Mouse (Mus musculus) spleen, postnatal 14 days (tissue): ENCODE results near the gene Rps6ka2.
"Not testable (repeated sequence)": the region's sequence is repeated elsewhere in the genome, so short reads cannot be mapped to it uniquely, and the experiment has no call there.

ENCODE experiments used
- DNase-seq, 2 experiments: peaks; one replicate each; pipeline ENCODE4 v3.0.0; 2021 to 2022; ENCODE audit warnings: low spot score in 2 of 2

The Rps6ka2 gene

GRCm38 (mm10) chr17:7170304-7171295 is 685 bp downstream of the Rps6ka2 start:
- DNase-seq = peak in 1 of 2 experiments; percentile 4

DNA sequence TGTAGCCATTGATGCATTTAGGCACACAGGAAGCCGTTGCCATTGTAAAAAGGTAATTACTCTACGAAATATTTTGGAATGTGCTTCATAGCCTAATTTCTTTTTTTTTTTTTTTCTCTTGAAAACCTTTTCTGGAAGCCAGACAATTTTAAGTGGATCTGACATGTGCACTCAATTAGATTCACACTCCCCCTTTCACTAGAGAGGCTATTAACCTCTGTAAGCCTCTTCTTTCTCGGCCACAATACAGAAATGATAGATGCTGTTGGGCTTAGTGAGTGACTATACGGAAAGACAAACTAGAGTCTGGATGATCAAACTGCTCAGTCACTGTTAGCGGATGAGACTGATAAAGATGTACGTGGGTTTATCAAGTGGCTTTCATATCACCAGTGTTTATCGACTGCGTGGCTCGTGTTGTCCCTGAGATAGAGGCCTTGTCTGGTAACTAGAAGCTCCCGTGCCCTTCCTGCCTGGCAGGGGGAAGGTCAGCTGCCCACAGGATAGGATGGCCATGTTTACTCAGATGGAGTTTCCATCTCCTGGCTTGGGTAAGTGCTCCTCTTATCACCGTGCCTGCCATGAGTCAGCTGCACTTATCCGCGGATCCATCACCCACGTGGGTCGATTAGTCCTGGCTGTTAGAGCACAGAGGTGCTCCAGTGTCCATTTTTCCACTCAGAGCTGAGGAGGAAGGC is 3.6 kb downstream of the Rps6ka2 start:
- DNase-seq = no peak

DNA sequence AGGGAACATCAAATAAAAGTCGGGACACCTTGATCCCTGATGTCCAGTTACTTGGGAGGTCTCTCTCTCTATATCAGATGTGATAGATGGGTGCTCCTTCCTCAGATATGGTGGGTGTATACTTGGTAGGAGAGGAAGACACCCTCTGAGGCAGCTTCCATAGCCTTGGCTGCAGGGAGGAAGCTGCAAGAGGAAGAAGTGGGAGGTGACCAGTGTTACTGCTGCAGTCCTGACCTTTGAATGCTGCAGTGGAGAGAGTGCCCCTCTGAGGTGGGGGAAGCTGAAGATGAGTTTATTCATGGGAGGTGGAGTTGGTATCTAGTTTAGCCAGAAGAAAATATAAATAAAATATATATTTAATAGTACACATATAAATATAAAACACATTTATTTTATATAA is 5.4 kb downstream of the Rps6ka2 start:
- no peak for DNase-seq

DNA sequence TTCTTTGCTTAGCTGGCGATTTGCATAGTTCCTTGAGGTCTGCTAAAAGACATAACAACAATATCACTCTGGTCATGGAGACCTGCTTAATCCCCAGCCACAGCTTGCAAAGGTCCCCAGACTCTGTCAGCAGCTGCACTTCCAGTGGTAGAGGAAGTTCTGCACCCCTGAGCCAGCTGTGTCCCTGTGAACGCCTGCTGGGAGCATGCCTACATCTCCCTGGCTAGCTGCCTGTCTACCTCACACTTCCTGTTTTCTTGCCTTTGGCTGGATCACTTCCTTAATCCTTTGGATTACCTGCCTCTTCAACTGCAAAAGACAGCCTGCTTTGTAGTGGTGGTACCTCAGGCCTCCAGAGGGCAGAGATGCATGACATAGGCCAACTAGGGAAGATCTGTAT is 6.5 kb downstream of the Rps6ka2 start:
- DNase-seq = no peak

- DNase-seq = no peak
These were observed 8.3 kb downstream of the Rps6ka2 start for GRCm38 (mm10) chr17:7178196-7178595.

- no peak for DNase-seq
These were observed 12.3 kb downstream of the Rps6ka2 start for GRCm38 (mm10) chr17:7182187-7182586.

GRCm38 (mm10) chr17:7187037-7187436 is 17.1 kb downstream of the Rps6ka2 start:
- DNase-seq = not testable (repeated sequence)

GRCm38 (mm10) chr17:7189425-7189824 is 19.5 kb downstream of the Rps6ka2 start:
- DNase-seq = no peak

DNA sequence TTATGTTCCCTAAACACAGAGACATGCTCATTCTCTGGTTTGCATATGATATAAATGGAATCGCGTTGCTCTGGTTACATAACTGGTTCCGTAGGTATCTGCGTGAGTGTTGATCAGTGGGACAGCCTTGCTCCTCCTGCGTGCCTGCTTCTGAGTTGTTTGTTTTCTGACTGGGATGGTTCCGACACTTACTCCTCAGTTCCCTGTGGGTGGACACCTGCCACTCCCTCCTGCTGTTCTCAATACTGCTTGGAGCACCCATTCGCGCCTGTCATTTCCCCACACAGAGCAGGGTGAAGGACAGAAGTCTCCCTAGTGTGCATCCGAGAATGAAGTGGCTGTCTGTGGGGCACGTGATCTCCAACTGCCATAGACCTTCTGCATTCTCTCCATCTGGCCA is 20.1 kb downstream of the Rps6ka2 start:
- no peak for DNase-seq

DNA sequence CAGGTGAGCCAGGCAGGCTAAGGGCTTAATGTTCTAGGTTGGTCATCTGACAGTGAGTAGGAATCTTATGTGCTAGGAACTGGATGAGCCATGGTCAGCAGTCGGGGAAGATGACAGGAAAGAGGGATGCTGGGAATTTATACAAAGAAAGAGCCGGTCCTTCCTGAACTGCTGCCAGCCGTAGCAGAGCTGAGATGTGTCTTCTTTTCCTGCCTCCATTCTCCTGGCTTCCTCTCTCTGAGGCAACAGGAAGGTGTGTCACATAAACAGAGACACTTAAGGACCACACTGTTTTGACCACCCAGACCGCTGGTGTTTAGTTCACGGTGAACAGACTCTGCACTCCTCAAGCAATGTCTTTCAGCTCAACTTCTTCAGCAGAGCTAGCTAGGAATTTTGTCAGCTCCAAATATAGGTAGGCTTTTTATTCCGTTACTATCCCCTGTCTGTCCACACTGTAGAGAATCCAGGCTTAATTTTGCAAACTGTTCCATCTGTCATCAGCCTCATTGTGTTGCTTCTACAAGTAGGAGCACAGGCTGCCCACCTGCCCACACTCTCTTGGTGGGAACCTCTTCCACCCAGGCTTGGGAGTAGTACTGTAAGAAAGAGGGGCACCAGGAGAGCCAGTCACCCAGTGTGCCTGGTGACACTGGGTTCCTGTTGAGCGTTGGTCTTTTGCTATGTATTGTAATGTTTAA is 24.4 kb downstream of the Rps6ka2 start:
- DNase-seq = no peak

GRCm38 (mm10) chr17:7197121-7197925 is 27.4 kb downstream of the Rps6ka2 start:
- no peak for DNase-seq

DNA sequence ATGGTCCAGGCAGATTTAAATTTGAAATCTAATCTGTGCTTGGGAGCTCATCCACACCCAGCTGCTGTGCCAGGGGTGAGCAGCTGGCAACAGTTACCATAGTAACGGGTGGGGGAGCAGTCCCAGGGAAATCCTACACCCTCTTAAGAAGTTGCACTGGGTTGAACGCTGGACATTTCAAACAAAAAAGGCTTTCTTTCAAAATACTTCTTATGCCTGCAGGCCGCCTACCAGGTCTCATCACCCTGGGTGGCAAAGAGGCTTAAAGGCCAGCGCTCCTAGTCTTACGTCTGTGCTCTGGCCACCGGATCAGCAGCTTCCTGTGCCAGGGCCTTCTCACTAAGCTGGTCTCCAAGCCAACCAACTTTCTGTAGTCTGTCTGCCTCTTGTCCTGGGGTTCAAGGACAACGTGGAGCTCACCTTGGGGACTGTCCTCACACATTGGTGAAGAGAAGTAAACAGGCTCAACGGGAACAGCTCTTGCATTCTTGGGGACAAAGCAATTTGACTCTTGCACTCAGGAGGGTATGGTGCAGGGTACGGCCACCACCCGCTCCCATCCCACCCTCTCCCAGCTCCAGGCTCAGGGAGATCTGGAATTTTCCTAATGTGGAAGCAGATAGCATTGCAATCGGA is 35.0 kb downstream of the Rps6ka2 start:
- DNase-seq = no peak

- DNase-seq = no peak
These were observed 36.7 kb downstream of the Rps6ka2 start for GRCm38 (mm10) chr17:7206434-7207145.

- DNase-seq = no peak
These were observed 40.7 kb downstream of the Rps6ka2 start for GRCm38 (mm10) chr17:7210648-7211047.

GRCm38 (mm10) chr17:7211893-7212292 is 42.0 kb downstream of the Rps6ka2 start:
- no peak for DNase-seq

DNA sequence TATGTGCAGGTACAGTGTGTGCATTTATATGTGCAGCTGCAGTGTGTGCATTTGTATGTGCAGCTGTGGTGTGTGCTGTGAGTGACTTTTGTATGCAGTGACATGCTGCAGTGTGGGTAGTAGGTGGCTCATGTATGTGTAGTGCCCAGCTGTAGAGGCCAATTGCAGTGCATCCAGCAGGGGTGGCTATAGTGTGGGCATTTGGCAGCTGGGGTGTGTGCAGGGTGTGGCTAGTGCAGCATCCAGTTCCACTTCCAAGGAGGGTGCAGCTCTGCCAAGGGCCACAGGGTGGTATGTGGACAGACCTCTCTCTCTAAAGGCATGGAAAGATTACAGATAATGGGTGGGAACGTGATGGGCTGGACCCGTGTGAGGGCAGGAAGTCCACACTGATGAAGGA is 43.3 kb downstream of the Rps6ka2 start:
- DNase-seq = no peak

DNA sequence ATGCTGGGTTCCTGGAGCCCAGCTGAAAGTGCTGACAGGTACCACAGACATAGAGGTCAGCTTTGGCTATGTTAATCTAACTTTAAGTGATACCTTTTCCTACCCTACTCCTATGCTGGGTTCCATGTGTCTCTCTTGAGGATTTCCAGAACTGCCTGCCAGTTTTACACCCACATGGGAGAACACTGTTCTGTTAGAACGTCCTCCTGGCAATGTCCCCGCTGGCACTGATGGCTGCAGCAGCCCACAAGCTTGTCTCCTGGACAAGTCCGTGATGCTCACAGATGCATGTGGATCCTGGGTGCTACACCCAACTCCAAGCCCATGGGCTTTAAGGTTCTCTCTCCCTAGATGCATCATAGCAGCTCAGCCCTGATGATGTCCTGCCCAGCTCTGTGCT is 44.1 kb downstream of the Rps6ka2 start:
- no peak for DNase-seq

GRCm38 (mm10) chr17:7217791-7218329 is 47.9 kb downstream of the Rps6ka2 start:
- no peak for DNase-seq

DNA sequence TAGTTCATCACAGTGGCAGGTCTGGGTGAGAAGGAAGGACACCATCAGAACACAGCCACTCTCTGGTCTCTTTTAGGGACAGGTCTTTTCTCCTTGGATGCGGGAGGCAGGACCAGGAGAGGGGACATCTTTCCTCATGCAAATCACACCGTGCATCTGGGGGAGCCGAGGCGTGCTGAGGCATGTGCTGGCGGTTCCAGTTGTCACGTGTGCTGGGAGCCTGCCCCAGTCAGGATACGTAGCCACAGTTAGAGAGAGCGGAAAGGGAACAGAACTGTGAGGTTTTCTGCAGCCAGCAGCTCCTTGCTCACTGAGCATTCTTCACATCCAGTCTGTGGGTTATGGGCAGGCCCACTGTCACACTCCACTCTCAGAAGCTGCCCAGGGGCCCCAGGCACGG is 48.5 kb downstream of the Rps6ka2 start:
- DNase-seq = no peak
